ENCODE assay signal across 20 mouse cellular contexts in the genomic region with DNA sequence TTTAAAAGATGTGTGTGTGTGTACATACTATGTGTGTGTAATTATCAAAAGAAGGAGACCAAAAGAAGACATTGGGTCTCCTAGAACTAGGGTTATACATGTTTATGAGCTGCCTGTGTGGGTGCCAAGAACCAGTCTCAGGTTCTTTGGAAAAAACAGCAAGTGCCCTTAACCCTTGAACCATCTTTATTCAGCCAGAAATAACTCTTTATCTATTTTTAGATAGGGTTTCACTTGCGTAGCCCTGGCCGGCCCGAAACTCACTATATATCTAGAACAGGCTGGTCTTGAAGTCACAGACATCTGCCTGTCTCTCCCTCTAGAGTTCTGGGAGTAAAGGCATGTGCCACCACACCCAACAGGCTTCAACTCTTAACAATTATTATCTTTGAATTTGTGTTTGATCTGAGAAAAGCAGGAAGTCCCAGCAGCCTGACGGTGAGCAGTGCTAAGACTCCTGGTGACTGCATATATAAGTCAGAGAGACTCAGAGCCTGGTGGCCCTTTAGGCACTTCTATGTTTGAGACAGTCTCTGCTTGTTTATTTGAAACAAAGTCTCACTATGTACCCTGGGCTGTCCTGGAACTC. TPM values are rescaled to one million over a fixed set of nuclear protein-coding genes. Genes with fewer than 3 reads are reported as not detected.
DNase-seq lines count a peak whose midpoint lies in the region; ATAC-seq and TF ChIP-seq lines count a peak whose summit lies in the region.
"Had no signal": no experiment of that assay in that cellular context is flagged by ENCODE, and none has a peak within 500 bp of the region (broad histone marks: within the 10 kb centered on the region; RNA-seq: fewer than 3 reads in every experiment).

No protein-coding gene starts in this region.

- DNase-seq in CD4-positive, CD25-positive, alpha-beta regulatory T cell, adult 2 months (ENCODE audit: low read depth, low spot score) = peak; percentile 47
- DNase-seq in MEL (ENCODE audit: low read depth, low spot score) = peak; percentile 80
- DNase-seq in liver, postnatal 0 days = no peak
- no peak for DNase-seq in cerebellum, postnatal 36 days
- no peak for DNase-seq in frontal cortex, postnatal 10 days (ENCODE audit: low spot score in 2 of 2)
- no peak for DNase-seq in kidney, adult 2 months
- DNase-seq: cerebellum, adult 9-10 months; forebrain, postnatal 0 days; gastrocnemius, postnatal 14 days; kidney, adult 11 months; kidney, postnatal 14 days; layer of hippocampus, adult 9-11 months; lung, postnatal 14 days; right cerebral cortex, postnatal 14 days had no signal

- TF ChIP-seq RAD21 in MEL (IDR thresholded peaks at IDR 0.05; ENCODE audit: low read depth, low read length) = no peak

- peak overlapping the region; percentile 68 for H3K9ac ChIP-seq in MEL (ENCODE audit: control insufficient read depth, low read depth, low read length, poor library complexity, severe bottlenecking)
- no peak overlapping the region for H3K9ac ChIP-seq in liver, postnatal 0 days (replicated peaks)
- H3K9ac ChIP-seq: forebrain, postnatal 0 days; heart, embryonic 12.5 days; limb, embryonic 15.5 days; midbrain, embryonic 12.5 days had no signal

- peaks cover 24 to 43% of the 10 kb centered on the region in 2 experiments for H3K4me1 ChIP-seq in MEL (ENCODE audit: control insufficient read depth in 1 of 2, insufficient read depth in 2 of 2, low read length in 2 of 2)
- peaks cover 17% of the 10 kb centered on the region for H3K4me1 ChIP-seq in liver, postnatal 0 days (ENCODE audit: insufficient read depth)
- H3K4me1 ChIP-seq in kidney, adult 2 months (ENCODE audit: control insufficient read depth, insufficient read depth, low read length) = no peaks in the 10 kb centered on the region
- H3K4me1 ChIP-seq: limb, embryonic 15.5 days; midbrain, embryonic 12.5 days had no signal

- no peaks in the 10 kb centered on the region; the same call in 1 of the 2 replicates for H3K79me2 ChIP-seq in MEL (ENCODE audit: control insufficient read depth, insufficient read depth, low read length, poor library complexity)

- ATAC-seq in erythroid progenitor cell, adult 5-6 weeks (replicated peaks; ENCODE audit: low FRiP score, poor library complexity, severe bottlenecking) = peak; percentile 44
- no peak for ATAC-seq in liver, postnatal 0 days
- ATAC-seq: forebrain, postnatal 0 days; Patski had no signal

- H3K4me2 ChIP-seq in liver, postnatal 0 days (ENCODE audit: low read depth, low read length) = no peak overlapping the region
- H3K4me2 ChIP-seq: heart, embryonic 12.5 days; limb, embryonic 15.5 days; midbrain, embryonic 12.5 days had no signal

- peak overlapping the region; percentile 94 for H3K27ac ChIP-seq in MEL (ENCODE audit: control insufficient read depth, low read depth, low read length)
- peak overlapping the region; percentile 46 for H3K27ac ChIP-seq in liver, postnatal 0 days (ENCODE audit: low read depth)
- no peak overlapping the region for H3K27ac ChIP-seq in kidney, adult 2 months (ENCODE audit: insufficient read depth, low read depth, low read length)
- H3K27ac ChIP-seq: limb, embryonic 15.5 days; midbrain, embryonic 12.5 days had no signal

- peak; percentile 21 to 46; a peak in 1 of 4 replicates for TF ChIP-seq POLR2A in MEL (IDR thresholded peaks at IDR 0.05; ENCODE audit: control insufficient read depth in 1 of 2, insufficient read depth in 1 of 2, low read depth in 1 of 2, low read length in 2 of 2, poor library complexity in 1 of 2)
- no peak for TF ChIP-seq POLR2A in kidney, adult 2 months (IDR thresholded peaks at IDR 0.05; ENCODE audit: low read depth, low read length)

- H3K9me3 ChIP-seq in MEL (replicated peaks; ENCODE audit: insufficient read depth, low read length) = no peaks in the 10 kb centered on the region
- H3K9me3 ChIP-seq in liver, postnatal 0 days (ENCODE audit: low read length) = no peaks in the 10 kb centered on the region
- H3K9me3 ChIP-seq: heart, embryonic 12.5 days; limb, embryonic 15.5 days; midbrain, embryonic 12.5 days had no signal

- peak in 1 of 2 experiments; percentile 29; a peak in 2 of 4 replicates for TF ChIP-seq EP300 in MEL (IDR thresholded peaks at IDR 0.05; ENCODE audit: low read depth in 1 of 2, low read length in 2 of 2)
- peak; percentile 56 for TF ChIP-seq EP300 in liver, postnatal 0 days (IDR thresholded peaks at IDR 0.05; ENCODE audit: low read depth)

- H3K4me3 ChIP-seq in MEL (ENCODE audit: control insufficient read depth in 1 of 2, insufficient read depth in 1 of 2, low read depth in 2 of 2, low read length in 2 of 2) = peak overlapping the region in 1 of 2 experiments; percentile 9; a peak in 1 of 4 replicates
- H3K4me3 ChIP-seq in liver, postnatal 0 days (ENCODE audit: low read depth, low read length) = no peak overlapping the region
- H3K4me3 ChIP-seq in kidney, adult 2 months (ENCODE audit: insufficient read depth, low read depth, low read length) = no peak overlapping the region
- H3K4me3 ChIP-seq: heart, embryonic 12.5 days; limb, embryonic 15.5 days; midbrain, embryonic 12.5 days had no signal

- TF ChIP-seq CTCF in MEL (IDR thresholded peaks at IDR 0.05 in 2 of 3, conservative IDR thresholded peaks at IDR 0.05 in 1 of 3; ENCODE audit: control insufficient read depth in 1 of 3, insufficient read depth in 1 of 3, low read depth in 2 of 3, low read length in 3 of 3, poor library complexity in 1 of 3, severe bottlenecking in 1 of 3) = no peak
- no peak for TF ChIP-seq CTCF in liver, postnatal 0 days (IDR thresholded peaks at IDR 0.05; ENCODE audit: low read depth)
- TF ChIP-seq CTCF in kidney, adult 2 months (conservative IDR thresholded peaks at IDR 0.05; ENCODE audit: insufficient read depth, insufficient read length, low read depth, low read length) = no peak

- 30% methylated on average over 4 of the region's 4 CpGs for WGBS in liver, postnatal 0 days (ENCODE audit: insufficient replicate concordance)
- WGBS in kidney, adult 2 months = 76% methylated on average over 4 of the region's 4 CpGs

- peaks cover 0 to 32% of the 10 kb centered on the region in 2 experiments; a peak in 2 of 4 replicates for H3K36me3 ChIP-seq in MEL (ENCODE audit: control insufficient read depth in 1 of 2, insufficient read depth in 2 of 2, low read length in 2 of 2)
- H3K36me3 ChIP-seq in liver, postnatal 0 days (replicated peaks; ENCODE audit: insufficient read depth, low read length) = no peaks in the 10 kb centered on the region
- no peaks in the 10 kb centered on the region for H3K36me3 ChIP-seq in kidney, adult 2 months (ENCODE audit: control insufficient read depth, insufficient read depth, low read length)
- H3K36me3 ChIP-seq: heart, embryonic 12.5 days; limb, embryonic 15.5 days; midbrain, embryonic 12.5 days had no signal

- H3K27me3 ChIP-seq in MEL (ENCODE audit: control insufficient read depth in 1 of 2, insufficient read depth in 2 of 2, low read length in 2 of 2) = no peaks in the 10 kb centered on the region
- H3K27me3 ChIP-seq in liver, postnatal 0 days (ENCODE audit: insufficient read depth, low read length) = no peaks in the 10 kb centered on the region
- no peaks in the 10 kb centered on the region for H3K27me3 ChIP-seq in kidney, adult 2 months (replicated peaks; ENCODE audit: control insufficient read depth, insufficient read depth, low read length)
- H3K27me3 ChIP-seq: heart, embryonic 12.5 days; limb, embryonic 15.5 days; midbrain, embryonic 12.5 days; Patski had no signal

TF ChIP-seq in MEL, 35 proteins besides CTCF, POLR2A, EP300 and RAD21 (continues in another document):
- TF ChIP-seq ZKSCAN1 (IDR thresholded peaks at IDR 0.05; ENCODE audit: low read depth, low read length) = no peak
- TF ChIP-seq E2F4 (IDR thresholded peaks at IDR 0.05; ENCODE audit: borderline replicate concordance, low read depth, low read length) = no peak
- TF ChIP-seq ELF1 (IDR thresholded peaks at IDR 0.05; ENCODE audit: low read depth, low read length) = peak; percentile 83
- no peak; the same call in 1 of the 2 replicates for TF ChIP-seq SIN3A (IDR thresholded peaks at IDR 0.05; ENCODE audit: low read length)
- TF ChIP-seq POLR2AphosphoS5 (IDR thresholded peaks at IDR 0.05; ENCODE audit: borderline replicate concordance, low read depth, low read length) = no peak
- TF ChIP-seq TBP (IDR thresholded peaks at IDR 0.05; ENCODE audit: low read depth, low read length) = peak; percentile 92
- peak; percentile 82; the same call in 1 of the 2 replicates for TF ChIP-seq MEF2A (IDR thresholded peaks at IDR 0.05; ENCODE audit: extremely low read depth, insufficient replicate concordance, low read depth, low read length, poor library complexity, severe bottlenecking)
- TF ChIP-seq USF1 (IDR thresholded peaks at IDR 0.05; ENCODE audit: low read depth, low read length) = no peak
- no peak for TF ChIP-seq ZMIZ1 (IDR thresholded peaks at IDR 0.05; ENCODE audit: low read depth, low read length)
- 0 out of 2 replicates have a peak, but pooled peaks have one; percentile 19 for TF ChIP-seq GATA1 (IDR thresholded peaks at IDR 0.05; ENCODE audit: low read depth, low read length)
- no peak for TF ChIP-seq CHD1 (IDR thresholded peaks at IDR 0.05; ENCODE audit: low read depth, low read length)
- TF ChIP-seq MYC (IDR thresholded peaks at IDR 0.05; ENCODE audit: low read depth, low read length) = peak; percentile 68; the same call in 1 of the 2 replicates
- no peak for TF ChIP-seq GABPA (IDR thresholded peaks at IDR 0.05; ENCODE audit: low read depth, low read length)
- no peak for TF ChIP-seq TAL1 (IDR thresholded peaks at IDR 0.05; ENCODE audit: low read length)
- peak; percentile 76; the same call in 1 of the 2 replicates for TF ChIP-seq BHLHE40 (IDR thresholded peaks at IDR 0.05; ENCODE audit: borderline replicate concordance, low read depth, low read length)

RNA-seq across cellular contexts. Expression of a gene that starts 14.2 kb away (rescaled TPM):
- 12.2 and 13.0 TPM in 2 replicates for total RNA-seq in MEL (2012; rRNA removed)
- 10 to 100 TPM in 1 of 2 experiments, not detected in 1; 22.4 TPM for polyA plus RNA-seq in MEL (2012; ENCODE audit: insufficient read depth in 1 of 2, insufficient read length in 2 of 2, low read depth in 1 of 2, low replicate concordance in 2 of 2, missing spikeins in 1 of 2)
- 39.8 and 46.9 TPM in 2 replicates for total RNA-seq in erythroid progenitor cell, adult 5-6 weeks (2015; ENCODE audit: low replicate concordance)
- total RNA-seq in erythroid progenitor cell, adult 5-6 weeks (2017; ENCODE audit: low replicate concordance) = 63.2 and 67.7 TPM in 2 replicates
- polyA plus RNA-seq in liver, postnatal 0 days (2015; fragmentation: Nextera tagmentation; extraction: Ambion mirVana) = 8.6 and 10.8 TPM in 2 replicates
- polyA plus RNA-seq in kidney, adult 2 months (2012; rRNA removed) = 65.5 and 80.0 TPM in 2 replicates

RNA-seq across cellular contexts. Expression of a gene that starts 15.7 kb away (rescaled TPM):
- total RNA-seq in MEL (2012; rRNA removed) = not detected in 2 replicates
- not detected for polyA plus RNA-seq in MEL (2012; ENCODE audit: insufficient read depth in 1 of 2, insufficient read length in 2 of 2, low read depth in 1 of 2, low replicate concordance in 2 of 2, missing spikeins in 1 of 2)
- not detected in 2 replicates for total RNA-seq in erythroid progenitor cell, adult 5-6 weeks (2015; ENCODE audit: low replicate concordance)
- not detected in 2 replicates for total RNA-seq in erythroid progenitor cell, adult 5-6 weeks (2017; ENCODE audit: low replicate concordance)
- not detected in 2 replicates for polyA plus RNA-seq in liver, postnatal 0 days (2015; fragmentation: Nextera tagmentation; extraction: Ambion mirVana)
- not detected in 2 replicates for polyA plus RNA-seq in kidney, adult 2 months (2012; rRNA removed)
- total RNA-seq: hematopoietic stem cell, adult 5-6 weeks had no signal

Comparison
In these comparisons a context has a peak if more than half of its experiments do, and no peak if none do; other contexts are left out.
1. DNase-seq: peak in CD4-positive, CD25-positive, alpha-beta regulatory T cell, adult 2 months (single experiment) and MEL (single experiment); none in liver, postnatal 0 days (single experiment), cerebellum, postnatal 36 days (0 of 2), frontal cortex, postnatal 10 days (0 of 2) and kidney, adult 2 months (single experiment).